Mouse (Mus musculus) bone marrow, adult 2 months (tissue): Measurements from ENCODE around the gene Pcnx3.

ENCODE experiments used
- CTCF ChIP-seq: fragments of 200-500 bp; IDR thresholded peaks from 2 replicates; pipeline ENCODE4 v1.5.1; 2011; ENCODE audit warnings: low read length, control low read depth; ENCODE audit not compliant: control insufficient read depth, insufficient read depth
- POLR2A ChIP-seq: fragments of 200-500 bp; IDR thresholded peaks from 2 replicates; pipeline ENCODE4 v1.6.1; 2011; ENCODE audit warnings: low read depth, mild to moderate bottlenecking, control low read depth, low read length, borderline replicate concordance; ENCODE audit not compliant: control insufficient read depth

- TF ChIP-seq POLR2A (no peak), CTCF (no peak)
Measured at GRCm38 (mm10) chr19:5685861-5686260, 2.8 kb downstream of the Pcnx3 start.
